31 mouse cellular contexts compared by ENCODE assay signal in the genomic region with DNA sequence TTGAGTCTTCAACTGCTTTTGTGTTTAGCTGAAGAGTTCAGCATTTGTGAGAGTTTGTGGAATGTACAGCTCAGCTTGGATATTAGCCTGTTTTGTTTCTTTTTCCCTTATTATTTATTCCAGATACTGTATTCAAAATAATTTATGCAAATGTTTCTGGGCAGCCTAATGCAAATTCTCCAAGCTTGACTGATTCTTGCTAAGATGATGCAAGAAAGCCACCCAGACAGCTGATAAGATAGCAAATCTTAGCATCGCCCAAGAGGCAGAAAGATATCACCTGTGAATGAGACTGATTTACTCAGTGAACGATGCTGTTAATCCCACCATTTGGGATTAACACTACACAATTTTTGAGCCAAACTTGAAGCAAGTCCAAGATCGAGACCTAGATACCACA. TPM values are rescaled to one million over a fixed set of nuclear protein-coding genes. Genes with fewer than 3 reads are reported as not detected.
"Had no signal": no experiment of that assay in that cellular context is flagged by ENCODE, and none has a peak within 500 bp of the region (broad histone marks: within the 10 kb centered on the region; RNA-seq: fewer than 3 reads in every experiment).

No protein-coding gene starts in this region.

- H3K9ac ChIP-seq: limb, embryonic 12.5 days; limb, embryonic 13.5 days; limb, embryonic 15.5 days; liver, embryonic 12.5 days; liver, embryonic 13.5 days; liver, embryonic 14.5 days; liver, embryonic 15.5 days; lung, embryonic 14.5 days; lung, embryonic 15.5 days; midbrain, embryonic 12.5 days; midbrain, embryonic 13.5 days; midbrain, embryonic 15.5 days; neural tube, embryonic 12.5 days had no signal

- H3K4me3 ChIP-seq: limb, embryonic 10.5 days; limb, embryonic 12.5 days; limb, embryonic 13.5 days; limb, embryonic 15.5 days; liver, embryonic 12.5 days; liver, embryonic 13.5 days; liver, embryonic 15.5 days; lung, embryonic 15.5 days; megakaryocyte, embryonic 14.5 days; midbrain, embryonic 10.5 days; midbrain, embryonic 12.5 days; midbrain, embryonic 13.5 days; midbrain, embryonic 15.5 days; myocyte; neural tube, embryonic 12.5 days had no signal

- H3K4me2 ChIP-seq: limb, embryonic 12.5 days; limb, embryonic 13.5 days; limb, embryonic 15.5 days; liver, embryonic 11.5 days; liver, embryonic 12.5 days; liver, embryonic 13.5 days; liver, embryonic 15.5 days; lung, embryonic 14.5 days; lung, embryonic 15.5 days; midbrain, embryonic 11.5 days; midbrain, embryonic 12.5 days; midbrain, embryonic 13.5 days; midbrain, embryonic 15.5 days; neural tube, embryonic 12.5 days had no signal

- H3K27me3 ChIP-seq: limb, embryonic 12.5 days; limb, embryonic 13.5 days; limb, embryonic 15.5 days; liver, embryonic 12.5 days; lung, embryonic 15.5 days; megakaryocyte, embryonic 14.5 days; midbrain, embryonic 12.5 days; midbrain, embryonic 13.5 days; midbrain, embryonic 15.5 days; neural tube, embryonic 12.5 days had no signal

- H3K36me3 ChIP-seq: limb, embryonic 10.5 days; limb, embryonic 12.5 days; limb, embryonic 13.5 days; limb, embryonic 15.5 days; liver, embryonic 12.5 days; liver, embryonic 13.5 days; liver, embryonic 15.5 days; lung, embryonic 15.5 days; midbrain, embryonic 10.5 days; midbrain, embryonic 12.5 days; midbrain, embryonic 13.5 days; midbrain, embryonic 15.5 days; neural tube, embryonic 12.5 days had no signal

- H3K4me1 ChIP-seq: limb, embryonic 10.5 days; limb, embryonic 12.5 days; limb, embryonic 13.5 days; limb, embryonic 15.5 days; liver, embryonic 12.5 days; liver, embryonic 13.5 days; liver, embryonic 15.5 days; lung, embryonic 15.5 days; megakaryocyte, embryonic 14.5 days; midbrain, embryonic 15.5 days; neural tube, embryonic 12.5 days had no signal

- H3K27ac ChIP-seq: limb, embryonic 10.5 days; limb, embryonic 12.5 days; limb, embryonic 13.5 days; limb, embryonic 15.5 days; liver, embryonic 12.5 days; liver, embryonic 13.5 days; liver, embryonic 14.5 days; liver, embryonic 15.5 days; lung, embryonic 15.5 days; macrophage; midbrain, embryonic 10.5 days; midbrain, embryonic 12.5 days; midbrain, embryonic 13.5 days; midbrain, embryonic 15.5 days; neural tube, embryonic 12.5 days had no signal

- DNase-seq: liver; liver, embryonic 13.5 days; lung, adult 18-20 months; lung, adult 2 months; lung, embryonic 14.5 days; lung, postnatal 10 days; lung, postnatal 14 days; lung, postnatal 36 days; lung, postnatal 4 days; midbrain, embryonic 14.5 days had no signal

- H3K9me3 ChIP-seq: limb, embryonic 10.5 days; limb, embryonic 12.5 days; limb, embryonic 13.5 days; limb, embryonic 15.5 days; liver, embryonic 12.5 days; liver, embryonic 13.5 days; liver, embryonic 15.5 days; lung, embryonic 15.5 days; megakaryocyte, embryonic 14.5 days; midbrain, embryonic 10.5 days; midbrain, embryonic 12.5 days; midbrain, embryonic 13.5 days; midbrain, embryonic 15.5 days; neural tube, embryonic 12.5 days had no signal

- ATAC-seq: liver, embryonic 12.5 days; lung, postnatal 0 days; midbrain, embryonic 13.5 days; midbrain, embryonic 15.5 days; midbrain, embryonic 16.5 days had no signal

RNA-seq across cellular contexts. Expression of gene Immp2l, which starts 43.7 kb away (rescaled TPM):
- total RNA-seq: monocyte, adult 5-6 weeks had no signal
